Comparison of ENCODE assay signal across 8 mouse cellular contexts in genomic region chr10:56468537-56468936, GRCm38 (mm10).
A peak's percentile ranks its signal among the peaks of the same experiment; 100 is the strongest.
DNase-seq lines count a peak whose midpoint lies in the region; ATAC-seq lines count a peak whose summit lies in the region.

No protein-coding gene starts in this region.

- peak overlapping the region; percentile 40 for H3K4me3 ChIP-seq in heart, embryonic 13.5 days
- no peak overlapping the region for H3K4me3 ChIP-seq in limb, embryonic 10.5 days

- 16% methylated on average over 6 of the region's 6 CpGs for WGBS in heart, embryonic 13.5 days
- WGBS in limb, embryonic 10.5 days: 48% methylated on average over 6 of the region's 6 CpGs

- DNase-seq in embryo, embryonic 10.5 days (ENCODE audit: low spot score): peak; percentile 18
- no peak for DNase-seq in embryo, embryonic 9.5 days (ENCODE audit: extremely low spot score)
- DNase-seq in NIH3T3 (ENCODE audit: low read depth): peak; percentile 49
- no peak for DNase-seq in limb, embryonic 10.5 days (ENCODE audit: low spot score)
- DNase-seq in B cell, adult 2 months: no peak
- no peak for DNase-seq in left cerebral cortex, adult 8-10 months (ENCODE audit: low spot score in 2 of 2)

- no peaks in the 10 kb centered on the region for H3K36me3 ChIP-seq in heart, embryonic 13.5 days
- H3K36me3 ChIP-seq in limb, embryonic 10.5 days: no peaks in the 10 kb centered on the region

- H3K27me3 ChIP-seq in heart, embryonic 13.5 days (replicated peaks): no peaks in the 10 kb centered on the region
- H3K27me3 ChIP-seq in limb, embryonic 10.5 days (ENCODE audit: low read depth, poor library complexity, severe bottlenecking): no peaks in the 10 kb centered on the region

- no peak for ATAC-seq in heart, embryonic 13.5 days (ENCODE audit: extremely low read depth, insufficient number of reproducible peaks, low FRiP score, low TSS enrichment)
- ATAC-seq in CD4-positive, CD25-positive, alpha-beta regulatory T cell, adult 4 months: no peak

- H3K4me2 ChIP-seq in heart, embryonic 13.5 days: peak overlapping the region; percentile 65

- H3K4me1 ChIP-seq in heart, embryonic 13.5 days: peaks cover 18% of the 10 kb centered on the region
- H3K4me1 ChIP-seq in limb, embryonic 10.5 days: peaks cover 9% of the 10 kb centered on the region; the same call in 1 of the 2 replicates

- H3K27ac ChIP-seq in heart, embryonic 13.5 days (replicated peaks): peak overlapping the region; percentile 78
- H3K27ac ChIP-seq in limb, embryonic 10.5 days: peak overlapping the region; percentile 65

- H3K9me3 ChIP-seq in heart, embryonic 13.5 days: 0 out of 2 replicates have a peak, but pooled peaks cover 4% of the 10 kb centered on the region
- no peaks in the 10 kb centered on the region for H3K9me3 ChIP-seq in limb, embryonic 10.5 days (replicated peaks)

- H3K9ac ChIP-seq in heart, embryonic 13.5 days: peak overlapping the region; percentile 67

Comparison
In these comparisons a context has a peak if more than half of its experiments do, and no peak if none do; other contexts are left out.
1. DNase-seq: peak in embryo, embryonic 10.5 days (single experiment) and NIH3T3 (single experiment); none in embryo, embryonic 9.5 days (single experiment), limb, embryonic 10.5 days (single experiment), B cell, adult 2 months (0 of 2) and left cerebral cortex, adult 8-10 months (0 of 2).